Mouse (Mus musculus) embryonic fibroblast, embryonic 13.5 days (primary cell): ENCODE results near the gene Pkm.

Experiments
- CTCF ChIP-seq: IDR thresholded peaks from 2 replicates; pipeline ENCODE4 v1.5.1; 2011; ENCODE audit warnings: mild to moderate bottlenecking, control low read depth, low read length, moderate library complexity, borderline replicate concordance; ENCODE audit not compliant: insufficient read depth
- POLR2A ChIP-seq: IDR thresholded peaks from 2 replicates; pipeline ENCODE4 v1.6.1; 2011; ENCODE audit warnings: low read depth, mild to moderate bottlenecking, control low read depth, low read length, moderate library complexity

GRCm38 (mm10) chr9:59672195-59672894 is 16.2 kb downstream of the Pkm start:
- TF ChIP-seq POLR2A (no peak), CTCF (no peak)
